Mouse (Mus musculus) liver, postnatal 0 days (tissue): ENCODE measurements at regions not wholly inside any gene's neighbourhood (a gene's known extent, or its start where the extent isn't known, plus 50 kb on each side); places are given as distances from the start of the nearest gene placed in this dataset.

ENCODE experiments used
- CTCF ChIP-seq: sonication (generic); IDR thresholded peaks from 2 replicates; pipeline ENCODE4 v1.5.1; 2016; ENCODE audit warnings: antibody characterized with exemption, low read depth
- EP300 ChIP-seq: IDR thresholded peaks from 2 replicates; pipeline ENCODE4 v1.6.1; 2016; ENCODE audit warnings: antibody characterized with exemption, low read depth, mild to moderate bottlenecking

DNA sequence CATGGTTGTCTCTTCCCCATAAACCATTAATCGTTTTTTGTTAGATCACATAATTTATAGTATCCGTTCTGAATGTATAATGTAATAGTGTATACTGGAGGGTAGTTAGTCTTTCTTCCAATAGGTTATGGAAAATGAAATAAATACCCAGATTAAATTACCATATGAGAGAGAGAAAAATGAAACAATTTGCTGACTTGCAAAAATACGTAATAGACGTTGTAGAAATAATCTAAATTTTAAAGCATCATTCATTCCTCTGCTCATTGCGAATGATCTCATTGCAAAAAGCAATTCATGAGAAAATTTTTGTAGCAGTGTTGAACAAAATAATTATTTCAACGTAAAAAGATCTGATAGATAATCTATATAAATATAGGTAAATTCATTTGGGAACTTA is 185.2 kb upstream of the Sp4 start:
- no peak for TF ChIP-seq EP300
- no peak for TF ChIP-seq CTCF
